Mouse (Mus musculus) bone marrow macrophage, adult 2 months (primary cell): Measurements from ENCODE around the gene Arhgef3.

Source experiments
- CTCF ChIP-seq: IDR thresholded peaks from 2 replicates; pipeline ENCODE4 v1.5.1; 2012; ENCODE audit warnings: low read depth, mild to moderate bottlenecking, low read length, moderate library complexity
- POLR2A ChIP-seq: IDR thresholded peaks from 2 replicates; pipeline ENCODE4 v1.6.1; 2012; ENCODE audit warnings: mild to moderate bottlenecking, low read depth, low read length, borderline replicate concordance

GRCm38 (mm10) chr14:27158133-27158532 lies 43.4 kb downstream of the Arhgef3 start:
- no peak for TF ChIP-seq POLR2A
- no peak for TF ChIP-seq CTCF
